Mouse (Mus musculus) stomach, postnatal 0 days (tissue): ENCODE results near the gene Babam2.

Experiments used
- CTCF ChIP-seq: IDR thresholded peaks from 2 replicates; pipeline ENCODE4 v1.5.1; 2016; ENCODE audit warnings: antibody characterized with exemption, low read depth, mild to moderate bottlenecking, moderate library complexity
- EP300 ChIP-seq: optimal IDR thresholded peaks from 2 replicates; pipeline ENCODE3; 2016; ENCODE audit warnings: antibody characterized with exemption

DNA sequence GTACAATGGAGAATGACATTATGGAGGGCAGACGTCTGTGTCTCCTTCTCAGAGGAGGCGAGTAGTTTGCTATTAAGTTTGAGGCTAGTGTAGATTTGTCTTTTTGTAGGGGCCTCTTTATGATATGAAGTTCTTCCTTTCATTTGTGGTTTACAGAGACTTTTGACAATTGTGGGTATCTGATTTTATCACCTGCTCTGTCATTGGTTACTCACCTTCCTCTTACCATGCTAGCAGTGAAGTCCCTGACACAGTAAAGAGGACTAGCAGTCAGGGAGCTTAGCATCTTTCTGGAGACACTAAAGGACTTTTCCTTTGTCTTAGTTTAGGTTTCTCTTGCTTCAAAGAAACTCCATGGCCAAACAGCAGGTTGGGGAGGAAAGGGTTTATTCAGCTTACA, 28.4 kb downstream of the Babam2 start:
- TF ChIP-seq EP300: no peak
- TF ChIP-seq CTCF: no peak
